Mouse (Mus musculus) testis, adult 2 months (tissue): Measurements from ENCODE around the gene Antxr2.

ENCODE experiments used
- CTCF ChIP-seq: fragments of 200-500 bp; IDR thresholded peaks from 2 replicates; pipeline ENCODE4 v1.5.1; 2012; ENCODE audit warnings: low read depth, mild to moderate bottlenecking, inconsistent platforms, low read length, moderate library complexity; ENCODE audit not compliant: control insufficient read depth, insufficient read depth, insufficient replicate concordance
- POLR2A ChIP-seq: fragments of 200-500 bp; IDR thresholded peaks from 2 replicates; pipeline ENCODE4 v1.6.1; 2012; ENCODE audit warnings: low read depth, mild to moderate bottlenecking, inconsistent platforms, low read length, moderate library complexity; ENCODE audit not compliant: control insufficient read depth

GRCm38 (mm10) chr5:98020658-98021057 lies 10.2 kb downstream of the Antxr2 start:
- TF ChIP-seq POLR2A (no peak), CTCF (no peak)
